Mouse (Mus musculus) erythroblast, embryonic 14.5 days (primary cell): Measurements from ENCODE around the gene Extl2. TPM values are rescaled to one million over a fixed set of nuclear protein-coding genes. Genes with fewer than 3 reads are reported as not detected.

Source experiments
- H3K27me3 ChIP-seq: 2 replicates; pipeline ENCODE4 v1.6.1; 2012; ENCODE audit warnings: inconsistent platforms; ENCODE audit not compliant: control insufficient read depth
- H3K36me3 ChIP-seq: 2 replicates; pipeline ENCODE4 v1.6.1; 2012; ENCODE audit warnings: mild to moderate bottlenecking, inconsistent platforms; ENCODE audit not compliant: control insufficient read depth
- H3K4me1 ChIP-seq: 2 replicates; pipeline ENCODE4 v1.6.1; 2012; ENCODE audit warnings: inconsistent platforms; ENCODE audit not compliant: control insufficient read depth
- H3K4me3 ChIP-seq: replicated peaks from 2 replicates; pipeline ENCODE3; 2012; ENCODE audit warnings: moderate library complexity, mild to moderate bottlenecking, inconsistent platforms
- H3K9me3 ChIP-seq: 2 replicates; pipeline ENCODE4 v1.6.1; 2012; ENCODE audit warnings: low read length, inconsistent platforms, mixed read lengths; ENCODE audit not compliant: control insufficient read depth
- GATA1 ChIP-seq: IDR thresholded peaks from 2 replicates; pipeline ENCODE4 v1.6.1; 2012; ENCODE audit warnings: low read length, inconsistent platforms, mixed read lengths
- TAL1 ChIP-seq: IDR thresholded peaks from 3 replicates; pipeline ENCODE4 v1.6.1; 2012; ENCODE audit warnings: low read length, inconsistent platforms, mixed read lengths
- polyA plus RNA-seq: library from polyadenylated mRNA; stranded (reverse); fragments of >175 nt; gene quantifications from 2 replicates; pipeline ENCODE4 v1.2.3, GENCODE M21; 2012

Extl2 gene
- polyA plus RNA-seq, 1 experiment = not detected

DNA sequence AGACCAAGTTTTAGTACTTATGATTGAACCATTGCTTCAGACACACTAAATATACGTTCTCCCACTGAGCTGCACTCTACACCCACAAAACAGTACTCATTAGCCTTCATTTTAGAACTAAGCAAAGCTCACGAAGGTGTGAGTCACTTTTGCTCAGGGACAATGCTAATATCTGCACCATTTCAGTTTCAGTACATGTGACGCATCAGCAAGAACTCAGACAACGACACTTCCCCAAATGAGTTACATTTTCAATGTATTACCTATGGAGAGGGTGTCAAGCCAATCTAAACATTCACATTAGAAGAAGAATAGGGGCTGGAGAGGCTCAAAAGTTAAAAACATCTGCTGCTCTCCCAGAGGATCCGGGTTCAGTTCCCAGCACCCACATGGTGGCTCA, 10.3 kb upstream of the Extl2 start:
- H3K36me3 ChIP-seq = peaks cover 15% of the 10 kb centered on the region

DNA sequence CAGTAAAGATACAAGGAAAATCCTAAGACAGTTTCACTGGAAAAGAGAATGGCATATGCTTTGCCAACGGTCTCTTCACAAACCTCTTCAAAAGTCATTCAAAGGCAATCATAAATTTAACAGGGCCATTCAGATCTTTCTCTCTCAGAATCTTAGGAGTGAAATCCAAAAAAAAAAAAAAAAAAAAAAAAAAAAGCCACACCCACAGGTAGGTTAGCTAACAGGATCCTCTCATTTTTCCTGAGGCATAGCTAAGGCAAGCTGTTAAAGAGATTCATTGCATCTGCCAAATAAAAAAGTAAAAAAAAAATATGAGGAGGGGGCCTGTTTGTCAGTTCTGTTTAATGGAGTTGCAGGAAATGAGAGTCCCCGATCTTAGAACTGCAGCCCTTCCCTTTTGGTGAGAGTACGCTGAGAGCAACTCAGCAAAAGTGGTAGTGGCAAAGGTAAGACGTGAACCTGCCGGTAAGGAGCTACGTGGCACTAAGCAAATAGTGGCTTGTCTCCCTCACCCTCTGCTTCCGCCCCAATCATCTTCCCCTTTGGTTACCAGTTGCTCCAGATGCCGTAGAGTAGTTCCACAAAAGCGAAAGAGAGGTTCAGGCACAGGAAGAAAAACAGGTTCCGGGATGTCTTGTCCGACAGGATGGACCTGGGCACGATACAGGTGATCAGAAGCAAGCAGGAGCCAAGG, 831 bp upstream of the Extl2 start:
- Histone ChIP-seq H3K4me1 (peaks cover 25% of the 10 kb centered on the region), H3K27me3 (no peaks in the 10 kb centered on the region; the same call in 1 of the 2 replicates), H3K36me3 (peaks cover 10% of the 10 kb centered on the region), H3K9me3 (no peaks in the 10 kb centered on the region), H3K4me3 (peak overlapping the region; percentile 95)
- TF ChIP-seq TAL1 (no peak), GATA1 (no peak)

More for the DNA sequence above, 10.3 kb upstream of the Extl2 start:
- Histone ChIP-seq H3K4me1 (no peaks in the 10 kb centered on the region), H3K27me3 (no peaks in the 10 kb centered on the region), H3K4me3 (no peak overlapping the region), H3K9me3 (no peaks in the 10 kb centered on the region)
- TF ChIP-seq TAL1 (no peak), GATA1 (no peak)

DNA sequence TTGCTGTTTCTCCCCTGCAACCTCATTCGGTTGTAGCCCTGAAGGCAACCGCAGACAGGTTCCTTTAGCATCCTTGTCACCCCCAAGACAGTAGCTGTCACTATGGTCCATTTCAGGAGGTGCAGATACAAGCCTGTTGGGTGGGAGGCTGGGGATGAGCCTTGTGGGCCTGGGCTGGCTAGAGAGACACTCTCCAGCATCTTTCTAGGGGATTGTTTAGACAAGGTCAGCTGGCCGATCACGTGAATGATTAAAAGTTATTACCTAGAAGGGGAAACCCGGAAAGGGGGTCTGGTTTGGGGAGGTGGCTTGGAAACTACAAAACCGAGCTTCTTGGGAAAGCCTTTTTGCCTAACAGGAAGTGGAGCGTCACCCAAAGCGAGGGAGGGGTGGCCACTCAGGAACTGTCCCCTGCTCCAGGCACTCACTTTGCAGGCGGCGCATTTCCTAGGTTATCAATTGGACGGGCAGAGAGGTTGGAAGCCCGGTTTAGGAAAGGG, 729 bp downstream of the Extl2 start:
- Histone ChIP-seq H3K27me3 (no peaks in the 10 kb centered on the region; the same call in 1 of the 2 replicates), H3K36me3 (peaks cover 7% of the 10 kb centered on the region), H3K4me3 (peak overlapping the region; percentile 95), H3K4me1 (peaks cover 25% of the 10 kb centered on the region), H3K9me3 (no peaks in the 10 kb centered on the region)
- TF ChIP-seq TAL1 (no peak), GATA1 (no peak)

DNA sequence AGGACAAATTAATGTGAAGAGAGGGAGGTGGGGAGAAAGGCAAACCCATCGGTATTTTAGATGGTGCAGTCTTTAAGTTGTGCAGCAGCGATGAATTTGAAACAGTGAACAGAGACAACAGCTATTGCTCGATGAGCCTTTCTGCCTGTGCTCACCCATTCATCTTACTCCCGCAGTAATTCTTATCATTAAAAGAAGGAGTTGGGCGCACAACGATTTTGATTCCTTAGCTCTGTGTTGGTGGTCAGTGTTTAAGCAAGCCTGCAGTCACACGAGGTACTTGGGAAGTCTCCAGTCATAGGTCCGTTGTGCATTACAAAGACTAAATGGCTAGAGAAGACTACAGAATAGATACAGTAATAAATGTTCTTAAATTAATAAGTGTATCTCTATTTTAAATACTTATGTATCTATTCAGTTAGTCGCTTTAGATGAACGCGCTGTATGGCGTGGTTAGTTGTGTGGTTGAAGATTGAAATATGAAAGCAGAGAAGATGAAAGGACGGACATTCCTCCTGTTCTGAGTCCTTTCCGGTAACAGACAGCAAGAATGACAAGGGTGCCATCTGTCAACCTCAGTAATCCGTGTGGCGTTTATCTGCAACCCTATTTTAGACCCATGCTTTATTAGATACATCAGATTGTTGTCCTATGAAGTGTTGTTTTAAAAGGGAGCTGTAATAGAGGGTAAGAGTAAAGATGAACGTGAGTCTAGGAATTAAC, 2.5 kb downstream of the Extl2 start:
- Histone ChIP-seq H3K9me3 (no peaks in the 10 kb centered on the region), H3K4me3 (no peak overlapping the region), H3K36me3 (no peaks in the 10 kb centered on the region; the same call in 1 of the 2 replicates), H3K4me1 (peaks cover 25% of the 10 kb centered on the region), H3K27me3 (no peaks in the 10 kb centered on the region; the same call in 1 of the 2 replicates)
- TF ChIP-seq TAL1 = no peak
- no peak for TF ChIP-seq GATA1

GRCm38 (mm10) chr3:116014901-116015300, 7.6 kb downstream of the Extl2 start:
- no peaks in the 10 kb centered on the region for H3K9me3 ChIP-seq
- H3K4me1 ChIP-seq = no peaks in the 10 kb centered on the region
- no peak overlapping the region for H3K4me3 ChIP-seq
- no peaks in the 10 kb centered on the region for H3K27me3 ChIP-seq
- no peaks in the 10 kb centered on the region for H3K36me3 ChIP-seq
- TF ChIP-seq TAL1 = no peak
- no peak for TF ChIP-seq GATA1

DNA sequence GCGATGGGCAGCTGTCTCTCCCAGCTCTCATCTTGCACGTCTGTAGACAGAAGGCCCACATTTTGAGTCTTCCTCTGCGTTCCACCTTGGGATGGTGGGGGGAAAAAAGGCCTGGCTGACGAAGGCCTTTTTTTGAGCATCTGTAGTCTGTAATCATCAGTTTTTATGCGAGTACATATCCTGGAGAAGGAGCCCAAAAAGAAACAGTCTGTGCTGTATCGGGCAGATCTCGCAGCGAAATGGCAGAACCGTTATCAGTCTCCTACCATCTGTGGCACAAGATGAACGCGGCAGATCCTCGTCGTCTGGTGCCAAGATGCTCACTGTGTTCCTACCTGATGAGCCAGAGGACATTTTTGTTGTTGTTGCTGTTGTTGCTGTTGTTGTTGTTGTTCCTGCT, 8.9 kb downstream of the Extl2 start:
- Histone ChIP-seq H3K4me1 (no peaks in the 10 kb centered on the region), H3K36me3 (no peaks in the 10 kb centered on the region), H3K27me3 (no peaks in the 10 kb centered on the region), H3K4me3 (no peak overlapping the region), H3K9me3 (no peaks in the 10 kb centered on the region)
- TF ChIP-seq TAL1 (no peak), GATA1 (no peak)

DNA sequence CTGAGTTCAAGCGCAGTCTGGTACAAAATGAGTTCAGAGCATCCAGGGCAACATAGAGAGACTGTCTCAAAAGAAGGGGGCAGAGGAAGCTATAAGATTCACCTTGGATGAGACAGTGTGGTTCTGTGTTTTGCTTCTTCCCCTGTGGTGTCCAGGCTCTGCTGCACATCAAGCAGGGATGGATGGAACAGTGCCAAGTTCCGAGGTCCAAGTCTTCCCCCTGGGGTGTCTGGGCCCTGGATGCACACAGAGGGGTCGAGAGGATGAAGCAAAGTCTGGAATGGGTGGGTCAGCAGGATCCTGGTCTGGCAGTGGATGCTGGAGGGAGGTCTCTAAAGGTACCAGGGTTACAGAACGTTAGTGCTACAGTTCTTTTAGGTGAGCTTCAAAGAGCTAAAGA, 11.3 kb downstream of the Extl2 start:
- Histone ChIP-seq H3K4me3 (no peak overlapping the region), H3K36me3 (no peaks in the 10 kb centered on the region), H3K4me1 (no peaks in the 10 kb centered on the region), H3K9me3 (no peaks in the 10 kb centered on the region), H3K27me3 (no peaks in the 10 kb centered on the region)
- TF ChIP-seq GATA1 = no peak
- TF ChIP-seq TAL1 = no peak

GRCm38 (mm10) chr3:116019136-116019535, 11.9 kb downstream of the Extl2 start:
- no peaks in the 10 kb centered on the region for H3K36me3 ChIP-seq
- H3K4me1 ChIP-seq = no peaks in the 10 kb centered on the region
- TF ChIP-seq GATA1 (no peak), TAL1 (no peak)
- no peaks in the 10 kb centered on the region for H3K9me3 ChIP-seq
- H3K27me3 ChIP-seq = no peaks in the 10 kb centered on the region
- H3K4me3 ChIP-seq = no peak overlapping the region

DNA sequence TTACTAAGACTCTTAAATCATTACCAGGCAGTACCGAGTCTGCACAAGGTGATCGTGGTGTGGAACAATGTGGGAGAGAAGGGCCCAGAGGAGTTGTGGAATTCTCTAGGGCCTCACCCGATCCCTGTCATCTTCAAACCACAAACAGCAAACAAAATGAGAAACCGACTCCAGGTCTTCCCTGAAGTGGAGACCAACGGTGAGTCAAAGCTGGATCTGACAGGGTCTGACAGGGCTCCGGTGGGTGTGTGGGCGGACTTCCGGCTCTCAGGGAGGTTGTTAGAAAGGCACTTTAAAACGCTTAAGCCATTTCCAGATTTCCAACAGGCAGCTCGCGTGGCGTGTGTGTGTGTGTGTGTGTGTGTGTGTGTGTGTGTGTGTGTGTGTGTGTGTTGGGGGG, 17.0 kb downstream of the Extl2 start:
- Histone ChIP-seq H3K4me3 (no peak overlapping the region), H3K36me3 (no peaks in the 10 kb centered on the region), H3K4me1 (no peaks in the 10 kb centered on the region), H3K27me3 (no peaks in the 10 kb centered on the region), H3K9me3 (no peaks in the 10 kb centered on the region)
- TF ChIP-seq GATA1 = no peak
- TF ChIP-seq TAL1 = no peak
